Mouse (Mus musculus): Measurements from ENCODE around the gene Rpl13. TPM values are rescaled to one million over a fixed set of nuclear protein-coding genes. Genes with fewer than 3 reads are reported as not detected.

The Rpl13 gene
- polyA plus RNA-seq, 1 experiment from 2014 or later, result 841 TPM

DNA sequence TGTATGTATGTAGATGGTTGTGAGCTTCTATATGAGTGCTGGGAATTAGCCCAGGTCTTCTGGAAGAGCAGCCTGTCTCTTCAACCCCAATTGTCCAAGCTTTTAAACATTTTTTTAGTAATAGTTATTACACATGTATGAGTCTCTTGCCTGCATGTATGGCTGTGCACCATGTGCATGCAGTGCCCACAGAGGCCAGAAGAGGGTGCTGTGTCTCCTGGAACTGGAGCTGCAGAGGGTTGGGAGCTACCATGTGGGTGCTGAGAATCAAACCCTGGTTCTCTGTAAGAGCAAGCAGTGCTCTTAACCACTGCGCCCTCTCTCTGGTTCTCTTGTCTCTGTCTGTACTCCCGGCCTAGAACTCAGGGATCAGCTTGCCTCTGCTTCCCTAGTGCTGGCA lies 30.8 kb downstream of the Rpl13 start:
- no peak for ATAC-seq (replicated peaks; ENCODE audit: insufficient number of reproducible peaks, insufficient read depth, low FRiP score, low read depth)
- no peaks in the 10 kb centered on the region for H3K36me3 ChIP-seq
- H3K4me2 ChIP-seq, result no peak overlapping the region
- H3K27me3 ChIP-seq, result peaks cover 4% of the 10 kb centered on the region; the same call in 1 of the 2 replicates
- 100% methylated on average over 2 of the region's 2 CpGs for WGBS
- H3K27ac ChIP-seq, result no peak overlapping the region
- no peak overlapping the region for H3K4me3 ChIP-seq
- H3K9ac ChIP-seq, result no peak overlapping the region
- peaks cover 16% of the 10 kb centered on the region for H3K4me1 ChIP-seq (replicated peaks)
- H3K9me3 ChIP-seq (replicated peaks), result no peaks in the 10 kb centered on the region

DNA sequence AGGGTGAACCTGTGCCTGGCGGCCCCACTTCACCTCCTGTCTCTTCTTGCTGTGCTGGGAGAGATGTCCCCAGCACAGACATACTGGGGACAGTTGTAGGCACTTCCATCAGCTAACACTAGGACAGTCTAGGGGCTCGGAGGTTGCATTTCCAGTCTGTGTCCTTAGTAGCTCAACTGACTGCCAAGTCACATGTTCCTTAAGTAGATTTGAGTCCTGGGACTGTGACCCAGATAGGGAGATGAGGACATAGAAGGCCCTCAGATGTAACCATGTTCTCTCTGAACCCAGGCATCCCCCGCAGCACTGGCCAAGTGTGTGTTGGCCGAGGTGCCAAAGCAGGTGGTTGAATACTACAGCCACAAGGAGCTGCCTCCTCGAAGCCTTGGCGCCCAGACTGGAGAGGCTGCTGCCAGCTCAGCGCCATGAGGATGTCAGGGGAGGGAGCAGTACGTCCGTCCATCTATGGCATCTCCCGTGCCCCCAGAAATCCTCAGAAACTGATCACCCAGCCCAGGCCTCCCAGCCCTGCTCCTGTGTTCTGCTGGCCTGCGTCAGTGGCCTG lies 32.1 kb downstream of the Rpl13 start:
- no peak overlapping the region for H3K4me3 ChIP-seq
- peaks cover 18% of the 10 kb centered on the region for H3K4me1 ChIP-seq (replicated peaks)
- no peaks in the 10 kb centered on the region for H3K9me3 ChIP-seq (replicated peaks)
- no peak overlapping the region for H3K27ac ChIP-seq
- no peak for ATAC-seq (replicated peaks; ENCODE audit: insufficient number of reproducible peaks, insufficient read depth, low FRiP score, low read depth)
- H3K27me3 ChIP-seq, result no peaks in the 10 kb centered on the region
- 84% methylated on average over 11 of the region's 11 CpGs for WGBS
- H3K4me2 ChIP-seq, result no peak overlapping the region
- H3K36me3 ChIP-seq, result no peaks in the 10 kb centered on the region
- H3K9ac ChIP-seq, result no peak overlapping the region

DNA sequence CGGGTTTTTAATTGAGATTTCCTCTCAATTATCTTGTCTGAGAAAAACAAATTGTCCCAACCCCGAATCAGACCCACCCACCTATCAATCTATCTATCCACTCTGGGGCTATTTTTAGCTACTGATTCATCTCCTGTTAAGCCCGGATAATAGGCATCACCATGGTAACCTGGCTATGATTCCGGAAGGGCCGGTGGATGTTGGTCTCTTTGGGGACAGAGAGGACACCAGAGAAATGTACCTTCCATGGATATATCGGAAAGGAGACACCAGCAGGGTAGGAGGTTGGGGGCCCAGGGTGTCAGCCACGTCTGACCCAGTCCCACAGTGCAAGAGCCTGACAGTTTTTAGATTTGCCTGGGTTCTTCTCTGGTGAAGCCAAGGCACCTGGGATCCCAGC lies 33.3 kb downstream of the Rpl13 start:
- peaks cover 18% of the 10 kb centered on the region for H3K4me1 ChIP-seq (replicated peaks)
- no peak overlapping the region for H3K9ac ChIP-seq
- no peaks in the 10 kb centered on the region for H3K9me3 ChIP-seq (replicated peaks)
- ATAC-seq (replicated peaks; ENCODE audit: insufficient number of reproducible peaks, insufficient read depth, low FRiP score, low read depth), result no peak
- H3K27ac ChIP-seq, result no peak overlapping the region
- H3K36me3 ChIP-seq, result no peaks in the 10 kb centered on the region
- no peak overlapping the region for H3K4me3 ChIP-seq
- H3K27me3 ChIP-seq, result no peaks in the 10 kb centered on the region
- WGBS, result 36% methylated on average over 7 of the region's 7 CpGs
- H3K4me2 ChIP-seq, result no peak overlapping the region

DNA sequence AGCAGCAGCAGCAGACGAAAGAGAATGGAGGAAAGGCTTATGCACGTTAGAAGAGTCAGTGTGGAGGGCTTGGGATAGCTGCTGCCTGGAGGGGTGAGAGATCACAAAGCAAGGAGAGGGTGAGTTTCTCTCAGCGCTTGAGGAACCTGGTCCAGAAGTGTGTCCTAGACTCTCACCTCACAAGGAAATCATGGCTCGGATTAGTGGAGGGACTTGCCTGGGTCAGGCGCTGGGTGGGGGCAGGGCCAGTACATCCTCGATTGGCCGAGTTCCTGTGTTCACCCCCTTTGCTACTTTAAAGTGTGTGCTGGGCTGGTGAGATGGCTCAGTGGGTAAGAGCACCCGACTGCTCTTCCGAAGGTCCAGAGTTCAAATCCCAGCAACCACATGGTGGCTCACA lies 33.7 kb downstream of the Rpl13 start:
- 57% methylated on average over 9 of the region's 9 CpGs for WGBS
- Histone ChIP-seq H3K4me1 (replicated peaks) (peaks cover 18% of the 10 kb centered on the region), H3K4me2 (no peak overlapping the region), H3K27ac (no peak overlapping the region), H3K4me3 (no peak overlapping the region), H3K9me3 (replicated peaks) (no peaks in the 10 kb centered on the region), H3K9ac (no peak overlapping the region), H3K27me3 (no peaks in the 10 kb centered on the region), H3K36me3 (no peaks in the 10 kb centered on the region)
- no peak for ATAC-seq (replicated peaks; ENCODE audit: insufficient number of reproducible peaks, insufficient read depth, low FRiP score, low read depth)

DNA sequence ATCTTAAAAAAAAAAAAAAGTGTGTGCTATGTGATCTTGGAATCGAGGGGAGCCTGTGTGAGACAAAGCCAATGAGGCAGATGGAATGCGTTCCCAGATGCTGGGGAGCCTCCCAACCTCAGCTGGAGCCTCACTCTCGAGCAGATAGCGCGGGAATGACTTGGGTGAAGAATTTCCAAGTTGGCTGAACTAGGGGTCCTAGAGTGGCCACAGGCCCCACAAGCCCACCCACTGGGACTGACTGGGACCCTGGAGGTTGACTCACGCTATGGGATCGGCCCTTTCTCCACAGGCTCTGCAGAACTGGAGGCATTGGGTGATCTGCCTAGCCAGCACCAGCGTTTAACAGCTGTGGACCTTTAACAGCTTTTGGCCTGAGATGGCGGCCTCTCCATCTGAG lies 34.1 kb downstream of the Rpl13 start:
- no peak overlapping the region for H3K27ac ChIP-seq
- no peak for ATAC-seq (replicated peaks; ENCODE audit: insufficient number of reproducible peaks, insufficient read depth, low FRiP score, low read depth)
- H3K4me3 ChIP-seq, result no peak overlapping the region
- H3K4me1 ChIP-seq (replicated peaks), result peaks cover 18% of the 10 kb centered on the region
- WGBS, result 77% methylated on average over 9 of the region's 9 CpGs
- H3K36me3 ChIP-seq, result no peaks in the 10 kb centered on the region
- H3K9ac ChIP-seq, result no peak overlapping the region
- H3K9me3 ChIP-seq (replicated peaks), result no peaks in the 10 kb centered on the region
- no peak overlapping the region for H3K4me2 ChIP-seq
- H3K27me3 ChIP-seq, result no peaks in the 10 kb centered on the region

DNA sequence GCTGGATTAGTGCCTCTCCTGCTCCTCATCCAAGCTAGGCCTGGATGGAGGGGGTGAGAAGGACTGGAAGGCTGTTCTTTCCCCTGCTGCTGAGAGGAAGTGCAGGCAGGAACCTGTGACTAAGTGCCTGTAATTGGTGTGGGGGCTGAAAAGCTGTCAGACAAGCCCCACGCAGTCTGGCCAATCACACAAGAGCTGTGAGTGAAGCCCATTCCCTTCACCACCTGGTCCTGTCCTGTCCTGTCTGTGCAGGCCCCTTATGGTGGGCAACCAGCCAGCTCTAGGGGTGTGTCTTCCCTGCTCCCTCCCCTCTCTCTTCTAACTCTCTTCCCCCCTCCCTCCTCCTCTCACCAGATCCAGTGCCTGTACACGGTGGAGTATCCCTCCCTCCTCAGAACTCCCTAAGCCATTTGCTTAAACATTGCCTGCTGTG lies 35.5 kb downstream of the Rpl13 start:
- Histone ChIP-seq H3K9ac (no peak overlapping the region), H3K27me3 (no peaks in the 10 kb centered on the region), H3K4me2 (no peak overlapping the region; the same call in 1 of the 2 replicates), H3K4me3 (no peak overlapping the region), H3K36me3 (no peaks in the 10 kb centered on the region), H3K4me1 (replicated peaks) (peaks cover 29% of the 10 kb centered on the region), H3K9me3 (replicated peaks) (no peaks in the 10 kb centered on the region), H3K27ac (peak overlapping the region; percentile 44)
- peak; percentile 79 for ATAC-seq (replicated peaks; ENCODE audit: insufficient number of reproducible peaks, insufficient read depth, low FRiP score, low read depth)
- 9% methylated on average over 2 of the region's 2 CpGs for WGBS

DNA sequence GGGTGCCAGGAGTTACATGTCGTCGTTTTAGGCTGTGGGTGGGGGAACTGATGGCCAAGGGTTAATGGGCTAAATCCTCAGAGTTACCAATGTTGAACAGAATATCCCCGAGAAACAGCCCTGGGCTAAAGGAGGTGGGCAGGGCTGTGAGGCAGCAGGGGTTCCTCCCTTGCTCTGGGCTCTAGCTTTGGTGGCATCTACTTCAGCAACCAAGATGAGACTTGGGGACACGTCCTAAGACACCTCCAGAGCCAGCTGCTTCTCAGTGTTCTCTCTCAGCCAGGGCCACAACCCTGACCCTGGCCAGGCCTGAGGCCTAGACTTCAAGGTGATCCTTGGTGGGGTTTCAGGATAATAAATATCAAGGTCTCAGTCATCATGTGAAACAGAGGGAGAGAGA lies 36.6 kb downstream of the Rpl13 start:
- 62% methylated on average over 4 of the region's 4 CpGs for WGBS
- H3K27ac ChIP-seq, result no peak overlapping the region
- no peak overlapping the region for H3K4me2 ChIP-seq
- H3K4me1 ChIP-seq (replicated peaks), result peaks cover 29% of the 10 kb centered on the region
- no peak overlapping the region for H3K4me3 ChIP-seq
- no peaks in the 10 kb centered on the region for H3K36me3 ChIP-seq
- no peaks in the 10 kb centered on the region for H3K27me3 ChIP-seq
- no peak overlapping the region for H3K9ac ChIP-seq
- H3K9me3 ChIP-seq (replicated peaks), result no peaks in the 10 kb centered on the region
- no peak for ATAC-seq (replicated peaks; ENCODE audit: insufficient number of reproducible peaks, insufficient read depth, low FRiP score, low read depth)

DNA sequence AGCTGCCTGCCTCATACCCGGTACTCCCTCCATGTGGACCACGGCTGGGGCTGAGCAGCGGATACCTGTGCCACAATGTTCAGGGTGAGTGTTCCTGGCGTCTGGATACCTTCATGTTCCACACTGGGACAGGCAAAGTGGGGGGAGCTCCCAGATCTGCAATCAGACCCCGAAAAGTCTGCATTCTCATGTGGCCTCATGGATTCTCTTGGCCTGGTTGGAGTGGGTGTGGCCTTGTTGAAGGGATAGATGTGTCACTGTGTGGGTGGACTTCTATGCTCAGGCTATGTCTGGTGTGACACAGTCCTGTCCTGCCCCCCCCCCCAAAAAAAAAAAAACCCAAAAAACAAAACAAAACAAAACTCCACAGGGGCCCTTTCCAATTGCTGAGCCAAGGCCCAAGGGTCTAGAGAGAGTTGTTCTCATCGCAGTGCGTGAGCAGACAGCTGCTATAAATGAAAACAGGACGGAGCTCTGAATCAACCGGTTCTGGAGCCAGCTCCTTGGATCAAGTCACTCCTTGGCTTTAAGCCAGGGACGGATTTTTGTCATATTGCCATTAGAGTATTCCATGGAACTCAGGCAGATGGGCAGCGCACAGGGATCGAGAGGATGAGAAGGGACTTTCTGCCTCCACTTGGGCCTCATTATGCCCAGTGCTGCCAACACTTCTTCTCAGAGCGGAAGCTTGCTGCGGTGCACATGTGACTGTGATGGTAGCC lies 39.8 kb downstream of the Rpl13 start:
- H3K9ac ChIP-seq, result no peak overlapping the region
- peak; percentile 51 for ATAC-seq (replicated peaks; ENCODE audit: insufficient number of reproducible peaks, insufficient read depth, low FRiP score, low read depth)
- H3K4me3 ChIP-seq, result no peak overlapping the region
- H3K4me1 ChIP-seq (replicated peaks), result peaks cover 24% of the 10 kb centered on the region
- 47% methylated on average over 14 of the region's 14 CpGs for WGBS
- peak overlapping the region; percentile 77 for H3K27ac ChIP-seq
- H3K36me3 ChIP-seq, result no peaks in the 10 kb centered on the region
- no peaks in the 10 kb centered on the region for H3K9me3 ChIP-seq (replicated peaks)
- no peak overlapping the region for H3K4me2 ChIP-seq
- H3K27me3 ChIP-seq, result no peaks in the 10 kb centered on the region

DNA sequence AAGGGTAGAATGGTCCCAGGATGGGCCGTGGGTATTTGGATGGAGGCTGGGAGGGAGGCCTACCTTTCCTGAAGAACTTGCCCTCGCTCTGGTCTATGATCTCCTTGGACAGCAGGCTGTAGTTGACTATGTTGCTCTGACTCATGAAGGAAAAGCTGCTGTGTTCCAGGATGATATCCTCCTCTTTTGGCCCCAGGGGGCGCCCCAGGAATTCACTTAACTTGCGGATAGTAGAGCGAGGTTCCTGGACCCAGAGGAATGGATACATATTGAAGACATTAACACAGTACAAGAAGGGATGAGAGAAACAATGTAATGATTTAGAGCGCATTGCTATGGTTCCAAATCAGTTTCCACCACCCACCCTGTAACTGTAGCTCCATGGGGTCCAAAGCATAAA lies 43.1 kb downstream of the Rpl13 start:
- Histone ChIP-seq H3K27ac (no peak overlapping the region), H3K9me3 (replicated peaks) (no peaks in the 10 kb centered on the region), H3K9ac (no peak overlapping the region), H3K27me3 (no peaks in the 10 kb centered on the region), H3K4me2 (no peak overlapping the region), H3K36me3 (no peaks in the 10 kb centered on the region), H3K4me1 (replicated peaks) (peaks cover 11% of the 10 kb centered on the region), H3K4me3 (no peak overlapping the region)
- 46% methylated on average over 6 of the region's 6 CpGs for WGBS
- no peak for ATAC-seq (replicated peaks; ENCODE audit: insufficient number of reproducible peaks, insufficient read depth, low FRiP score, low read depth)

DNA sequence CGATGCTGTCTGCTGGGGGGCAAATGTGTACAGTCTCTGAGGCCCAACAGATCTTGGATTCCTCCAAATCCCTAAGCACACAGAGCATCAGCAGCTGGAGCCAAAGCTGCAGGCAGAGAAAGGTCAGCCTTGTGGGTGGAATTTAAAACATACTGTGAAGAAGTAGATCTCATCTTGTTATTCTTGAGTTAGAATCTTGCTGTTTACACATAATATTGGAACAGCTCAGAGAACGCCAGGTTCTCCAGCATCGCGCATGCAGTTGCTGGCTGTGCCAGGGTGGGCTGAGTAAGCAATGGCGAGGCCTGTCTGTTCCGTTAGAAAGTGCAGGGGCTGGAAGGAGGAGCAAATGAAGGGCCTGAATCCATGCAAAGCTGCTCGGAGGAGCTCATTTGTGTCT lies 44.2 kb downstream of the Rpl13 start:
- Histone ChIP-seq H3K27ac (peak overlapping the region; percentile 12; the same call in 1 of the 2 replicates), H3K4me2 (no peak overlapping the region), H3K27me3 (no peaks in the 10 kb centered on the region), H3K9ac (no peak overlapping the region), H3K4me1 (replicated peaks) (peaks cover 15% of the 10 kb centered on the region), H3K4me3 (no peak overlapping the region), H3K36me3 (no peaks in the 10 kb centered on the region), H3K9me3 (replicated peaks) (no peaks in the 10 kb centered on the region)
- no peak for ATAC-seq (replicated peaks; ENCODE audit: insufficient number of reproducible peaks, insufficient read depth, low FRiP score, low read depth)
- 73% methylated on average over 7 of the region's 7 CpGs for WGBS

DNA sequence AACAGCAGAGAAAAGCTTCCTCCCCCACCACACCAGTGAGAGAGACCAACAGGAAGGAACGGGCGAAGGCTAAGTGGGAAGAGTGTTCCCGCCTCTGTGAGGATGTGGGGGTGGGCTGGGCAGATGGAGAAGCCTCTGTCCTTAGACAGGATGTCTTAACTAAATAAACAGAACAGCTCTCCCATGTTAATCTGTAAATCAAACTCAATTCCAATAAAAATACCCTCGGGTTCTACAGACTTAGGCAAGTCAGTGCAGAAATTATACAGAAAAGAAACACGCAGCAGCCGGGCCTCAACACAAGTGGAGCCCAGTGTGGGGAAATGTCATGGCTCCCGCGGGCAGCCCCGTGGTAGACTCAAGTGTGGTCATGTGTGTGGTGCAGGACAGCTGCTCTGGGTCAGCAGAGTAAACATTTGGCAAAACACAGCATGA lies 48.6 kb downstream of the Rpl13 start:
- no peaks in the 10 kb centered on the region for H3K27me3 ChIP-seq
- 51% methylated on average over 9 of the region's 9 CpGs for WGBS
- H3K9me3 ChIP-seq (replicated peaks), result no peaks in the 10 kb centered on the region
- H3K36me3 ChIP-seq, result no peaks in the 10 kb centered on the region
- H3K9ac ChIP-seq, result no peak overlapping the region
- peaks cover 5% of the 10 kb centered on the region for H3K4me1 ChIP-seq (replicated peaks)
- H3K27ac ChIP-seq, result peak overlapping the region; percentile 54
- H3K4me2 ChIP-seq, result no peak overlapping the region
- no peak overlapping the region for H3K4me3 ChIP-seq
- no peak; the same call in 1 of the 2 replicates for ATAC-seq (replicated peaks; ENCODE audit: insufficient number of reproducible peaks, insufficient read depth, low FRiP score, low read depth)

Measured in heart, embryonic 15.5 days (tissue).